Mouse (Mus musculus): ENCODE data around the gene Cbarp.
"Not testable (repeated sequence)": the region's sequence is repeated elsewhere in the genome, so short reads cannot be mapped to it uniquely, and the experiment has no call there.

The Cbarp gene

DNA sequence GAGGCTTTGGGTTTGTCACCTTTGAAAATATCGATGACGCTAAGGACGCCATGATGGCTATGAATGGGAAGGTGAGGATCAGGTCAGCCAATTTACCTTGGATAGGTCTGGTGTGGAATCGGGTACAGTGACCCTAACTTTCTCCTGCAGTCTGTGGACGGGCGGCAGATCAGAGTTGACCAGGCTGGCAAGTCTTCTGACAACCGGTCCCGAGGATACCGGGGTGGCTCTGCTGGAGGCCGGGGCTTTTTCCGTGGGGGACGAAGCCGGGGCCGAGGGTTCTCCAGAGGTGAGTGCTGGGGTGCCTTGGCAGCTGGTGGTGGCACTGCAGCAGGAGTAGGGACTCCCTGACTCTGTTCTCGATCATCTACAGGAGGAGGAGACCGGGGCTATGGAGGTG, 29.4 kb upstream of the Cbarp start:
- DNase-seq (ENCODE audit: low read depth, low spot score): no peak

- DNase-seq (ENCODE audit: low read depth, low spot score): no peak
Observed at GRCm38 (mm10) chr10:80169651-80170050, 29.0 kb upstream of the Cbarp start.

DNA sequence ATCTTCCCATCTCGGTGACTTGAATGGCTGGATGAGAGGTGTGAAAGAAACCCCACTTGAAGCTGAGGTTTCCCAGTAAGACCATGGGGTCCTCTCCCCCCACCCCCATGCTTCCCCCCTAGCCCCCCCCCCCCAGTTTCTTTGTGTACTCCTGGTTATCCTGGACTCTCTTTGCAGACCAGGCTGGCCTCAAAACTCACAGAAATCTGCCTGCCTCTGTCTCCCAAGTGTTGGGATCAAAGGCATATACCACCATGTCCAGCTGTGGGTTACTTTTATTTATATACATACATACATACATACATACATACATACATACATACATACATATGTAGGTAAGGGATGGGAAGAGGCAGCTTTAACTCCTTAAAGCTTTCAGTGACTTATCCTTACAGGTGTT, 28.4 kb upstream of the Cbarp start:
- DNase-seq (ENCODE audit: low read depth, low spot score): no peak

DNA sequence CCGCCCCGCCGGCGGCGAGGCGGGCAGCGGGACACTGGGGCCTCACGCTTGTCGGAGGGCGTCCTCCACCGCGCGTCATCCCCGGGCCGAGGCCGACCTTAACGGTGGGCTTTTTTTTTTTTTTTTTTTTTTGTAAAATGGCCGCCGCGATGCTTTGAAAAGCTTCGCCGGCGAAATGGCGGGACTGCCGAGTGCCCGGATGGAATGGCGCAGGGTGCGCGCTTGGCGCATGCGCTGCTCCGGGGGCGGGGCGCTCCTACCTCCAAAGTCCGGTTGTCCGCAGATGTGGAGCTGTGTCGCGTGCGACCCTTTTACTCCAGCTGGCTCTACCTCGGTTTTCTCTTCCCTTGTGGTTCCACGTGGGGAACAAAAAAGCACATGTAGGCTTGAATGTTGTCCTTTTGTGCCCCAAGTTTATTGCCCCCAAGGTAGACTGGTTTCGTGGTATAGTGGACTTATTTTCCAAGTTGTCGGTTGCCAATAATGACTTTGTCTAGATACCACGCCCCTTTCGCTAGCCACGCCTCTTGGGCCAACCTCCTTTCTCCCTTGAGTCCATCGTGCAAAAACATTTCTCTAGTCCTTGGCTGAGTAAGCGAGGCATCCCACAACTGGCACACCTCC, 27.5 kb upstream of the Cbarp start:
- DNase-seq (ENCODE audit: low read depth, low spot score): peak; percentile 93

DNA sequence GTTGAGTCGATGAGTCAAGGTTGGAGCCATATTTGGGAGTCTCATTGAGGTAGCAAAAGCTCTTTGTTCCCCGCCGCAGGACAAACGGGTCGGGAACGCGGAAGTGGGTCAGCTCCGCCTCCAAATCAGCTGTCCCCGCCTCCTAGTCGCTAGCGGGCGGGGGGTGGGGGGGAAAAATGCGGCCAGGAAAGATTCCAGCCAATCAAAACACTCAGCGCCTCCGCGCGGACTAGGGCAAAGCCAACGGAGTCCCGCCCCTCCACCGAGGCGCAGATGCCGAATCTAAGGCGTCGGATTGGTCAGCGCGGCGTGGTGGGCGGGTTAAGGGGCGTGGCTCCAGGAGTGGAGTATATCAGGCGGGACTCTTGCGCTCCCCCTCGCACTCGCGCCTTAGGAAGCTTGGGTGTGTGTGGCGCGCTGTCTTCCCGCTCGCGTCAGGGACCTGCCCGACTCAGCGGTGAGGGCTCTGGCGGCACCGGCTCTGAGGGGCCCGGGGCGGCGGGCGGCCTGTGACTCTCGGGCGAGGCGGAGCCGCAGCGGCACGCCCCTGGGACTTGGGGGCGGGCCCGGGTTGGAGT, 26.9 kb upstream of the Cbarp start:
- peak; percentile 99 for DNase-seq (ENCODE audit: low read depth, low spot score)

GRCm38 (mm10) chr10:80166136-80166535, 25.5 kb upstream of the Cbarp start:
- DNase-seq (ENCODE audit: low read depth, low spot score): not testable (repeated sequence)

DNA sequence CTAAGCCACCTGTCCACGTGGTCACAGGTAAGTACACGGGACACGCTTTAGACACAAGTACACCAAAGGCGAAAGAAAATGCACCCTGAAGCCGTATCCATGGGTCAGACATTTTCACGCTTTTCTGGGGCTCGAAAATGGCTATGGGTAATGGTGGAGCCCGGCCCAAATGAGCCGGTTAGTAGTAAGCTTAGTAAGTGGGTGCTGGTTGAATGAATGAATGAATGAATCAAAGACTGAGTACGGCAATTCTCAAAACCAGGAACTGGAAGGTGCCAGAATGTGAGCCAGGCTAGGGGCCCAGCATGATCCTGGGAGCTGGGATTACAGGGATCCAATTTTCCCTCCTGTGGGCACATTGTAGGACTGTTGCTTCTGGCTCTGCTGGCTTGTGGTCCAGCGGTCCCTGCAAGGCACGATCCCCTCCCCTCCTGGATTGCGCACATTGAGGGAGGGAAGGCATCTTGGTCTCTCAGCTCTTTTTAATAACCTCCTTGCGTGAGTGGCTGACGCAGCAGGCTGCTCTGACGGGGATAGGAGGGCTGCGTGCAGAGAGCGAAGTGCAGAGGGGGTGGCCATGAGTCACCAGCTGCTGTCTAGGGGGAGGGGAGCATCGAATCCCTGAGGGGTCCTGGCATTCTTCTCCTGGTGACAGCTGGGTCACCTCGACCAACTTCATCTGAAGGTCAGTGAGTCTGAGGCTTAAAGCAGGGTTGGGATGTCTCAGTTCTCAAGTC, 24.9 kb upstream of the Cbarp start, which contains the start of gene Cirbp:
Cirbp (plus strand) TSS at position 594 of the 737 bp plus-strand sequence.
- no peak for DNase-seq (ENCODE audit: low read depth, low spot score)

- peak; percentile 96 for DNase-seq (ENCODE audit: low read depth, low spot score)
Observed at GRCm38 (mm10) chr10:80164998-80165344, 24.3 kb upstream of the Cbarp start.

- no peak for DNase-seq (ENCODE audit: low read depth, low spot score)
Observed at GRCm38 (mm10) chr10:80164161-80164997, 23.7 kb upstream of the Cbarp start.

- DNase-seq (ENCODE audit: low read depth, low spot score): peak; percentile 76
Observed at GRCm38 (mm10) chr10:80163721-80164120, 23.1 kb upstream of the Cbarp start.

DNA sequence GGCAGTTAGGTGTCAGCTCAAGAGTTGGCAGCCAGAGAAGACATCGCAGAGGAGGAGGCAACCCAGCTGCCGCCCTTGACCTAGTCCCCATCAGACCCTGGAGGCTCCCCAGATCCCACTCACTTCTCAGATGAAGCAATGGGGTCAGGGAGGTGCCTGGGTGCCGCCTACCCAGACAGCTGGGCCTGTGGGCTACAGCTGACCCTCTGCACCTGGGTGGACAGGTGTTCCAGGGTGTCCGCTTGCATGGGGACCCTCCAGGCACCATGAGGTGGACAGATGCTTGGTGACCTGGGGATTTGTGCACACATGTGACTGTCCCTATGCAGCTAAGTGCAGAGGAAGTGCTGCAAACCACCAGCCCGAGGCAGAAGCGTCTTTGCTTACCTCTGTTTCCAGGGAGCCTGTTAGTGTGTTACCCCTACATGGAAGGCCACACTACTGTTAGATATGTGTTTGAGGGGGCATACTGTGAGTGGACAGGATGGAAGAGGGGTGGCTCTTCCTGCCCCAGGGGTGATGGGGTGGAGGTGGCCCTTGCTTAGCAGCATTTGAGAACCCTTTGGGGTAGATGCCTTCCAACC, 22.2 kb upstream of the Cbarp start:
- DNase-seq (ENCODE audit: low read depth, low spot score): no peak

- no peak for DNase-seq (ENCODE audit: low read depth, low spot score)
Observed at GRCm38 (mm10) chr10:80162243-80162608, 21.6 kb upstream of the Cbarp start.

- peak; percentile 42 for DNase-seq (ENCODE audit: low read depth, low spot score)
Observed at GRCm38 (mm10) chr10:80161522-80162242, 21.0 kb upstream of the Cbarp start.

DNA sequence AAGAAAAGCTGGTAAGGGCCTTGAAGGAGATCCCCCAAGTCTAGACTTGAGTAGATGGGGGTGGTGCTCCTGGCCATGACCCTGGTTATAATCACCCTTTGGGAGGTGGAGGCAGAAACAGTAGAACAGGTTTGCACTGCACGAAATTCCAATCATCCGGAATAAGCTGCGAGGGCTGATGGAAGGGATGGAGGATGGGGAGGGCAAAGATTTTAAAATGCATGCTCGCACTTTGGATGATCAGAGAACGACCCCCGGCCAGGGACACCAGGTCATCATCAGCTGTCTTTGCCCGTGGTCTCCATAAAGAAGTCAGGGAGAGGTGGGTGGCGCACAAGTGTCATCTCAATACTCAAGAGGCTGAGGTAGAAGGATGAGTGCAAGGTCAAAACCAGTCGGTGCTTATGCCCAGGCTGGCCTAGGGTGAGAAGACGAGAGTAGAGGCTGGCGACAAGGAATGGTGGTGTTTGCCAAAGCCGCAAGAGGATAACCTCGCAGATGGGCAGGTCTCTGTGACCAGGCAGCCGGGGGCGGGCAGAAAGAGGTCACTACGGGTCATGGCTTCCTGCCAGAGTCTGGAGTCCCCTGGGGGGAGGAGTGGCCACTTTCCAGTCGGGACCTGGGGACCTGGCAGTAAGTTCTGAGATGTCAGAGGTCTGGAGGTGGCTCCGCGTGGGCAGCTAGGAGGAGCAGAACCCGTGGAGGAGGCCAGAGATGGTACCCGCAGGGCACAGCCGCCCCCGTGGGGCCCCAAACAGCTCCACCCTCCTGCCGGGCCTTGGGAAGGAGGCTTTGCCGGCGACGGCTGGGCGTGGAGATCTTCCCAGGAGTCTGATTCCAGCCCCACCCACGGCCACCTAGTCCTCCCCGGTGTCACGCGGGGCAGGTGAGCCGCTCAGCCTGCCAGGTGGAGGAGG, 20.1 kb upstream of the Cbarp start:
- peak; percentile 83 for DNase-seq (ENCODE audit: low read depth, low spot score)

- DNase-seq (ENCODE audit: low read depth, low spot score): peak; percentile 99
Observed at GRCm38 (mm10) chr10:80159561-80160454, 19.2 kb upstream of the Cbarp start.

DNA sequence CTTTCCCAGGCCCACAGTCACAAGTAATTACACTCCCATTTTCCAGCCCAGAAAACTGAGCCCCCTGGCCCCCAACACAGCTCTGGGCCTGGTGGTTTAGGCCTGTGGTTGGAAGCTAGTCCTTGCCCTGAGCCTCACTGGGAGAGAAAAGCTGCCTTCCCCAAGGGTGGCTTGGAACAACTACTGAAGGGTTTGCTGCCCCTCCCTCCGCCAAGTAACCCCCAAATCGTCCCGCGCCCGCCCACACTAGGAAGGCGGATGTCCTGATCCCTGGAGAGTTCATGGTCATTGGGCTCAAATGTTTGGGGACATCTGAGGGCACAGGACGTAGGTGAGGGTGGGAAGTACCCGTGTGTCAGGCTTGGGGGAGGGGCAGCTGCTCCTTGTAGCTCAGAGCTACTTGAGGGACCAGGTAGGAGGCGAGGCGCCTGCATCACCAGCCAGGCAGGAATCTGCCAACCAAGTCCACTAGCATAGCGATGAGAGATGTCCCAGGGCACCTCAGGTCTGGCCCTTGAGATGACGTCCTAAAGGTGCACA, 18.5 kb upstream of the Cbarp start:
- DNase-seq (ENCODE audit: low read depth, low spot score): no peak

GRCm38 (mm10) chr10:80158307-80158986, 17.8 kb upstream of the Cbarp start:
- DNase-seq (ENCODE audit: low read depth, low spot score): peak; percentile 66

All from skeletal muscle tissue, adult 2 months (tissue).